Mouse (Mus musculus): Measurements from ENCODE around the gene Mast3. TPM values are rescaled to one million over a fixed set of nuclear protein-coding genes. Genes with fewer than 3 reads are reported as not detected.

Gene Mast3
- polyA plus RNA-seq, 1 experiment = 71.9 TPM

- H3K27me3 ChIP-seq (ENCODE audit: control insufficient read depth, insufficient read depth, low read length) = 0 out of 2 replicates have a peak, but pooled peaks cover 5% of the 10 kb centered on the region
- 81% methylated on average over 25 of the region's 25 CpGs for WGBS
- no peak overlapping the region for H3K4me3 ChIP-seq (ENCODE audit: low read depth, low read length)
- no peak overlapping the region for H3K27ac ChIP-seq (ENCODE audit: insufficient read depth, low read depth, low read length)
- no peaks in the 10 kb centered on the region for H3K36me3 ChIP-seq (ENCODE audit: control insufficient read depth, insufficient read depth, low read length)
- peaks cover 11% of the 10 kb centered on the region for H3K4me1 ChIP-seq (ENCODE audit: control insufficient read depth, insufficient read depth, insufficient read length, low read length)
- no peak for TF ChIP-seq POLR2A (IDR thresholded peaks at IDR 0.05; ENCODE audit: low read depth, low read length)
- TF ChIP-seq CTCF (IDR thresholded peaks at IDR 0.05; ENCODE audit: extremely low read depth, insufficient read length, insufficient replicate concordance, low read depth, low read length) = no peak
These were observed 37.6 kb upstream of the Mast3 start for GRCm38 (mm10) chr8:70842484-70842883.

DNA sequence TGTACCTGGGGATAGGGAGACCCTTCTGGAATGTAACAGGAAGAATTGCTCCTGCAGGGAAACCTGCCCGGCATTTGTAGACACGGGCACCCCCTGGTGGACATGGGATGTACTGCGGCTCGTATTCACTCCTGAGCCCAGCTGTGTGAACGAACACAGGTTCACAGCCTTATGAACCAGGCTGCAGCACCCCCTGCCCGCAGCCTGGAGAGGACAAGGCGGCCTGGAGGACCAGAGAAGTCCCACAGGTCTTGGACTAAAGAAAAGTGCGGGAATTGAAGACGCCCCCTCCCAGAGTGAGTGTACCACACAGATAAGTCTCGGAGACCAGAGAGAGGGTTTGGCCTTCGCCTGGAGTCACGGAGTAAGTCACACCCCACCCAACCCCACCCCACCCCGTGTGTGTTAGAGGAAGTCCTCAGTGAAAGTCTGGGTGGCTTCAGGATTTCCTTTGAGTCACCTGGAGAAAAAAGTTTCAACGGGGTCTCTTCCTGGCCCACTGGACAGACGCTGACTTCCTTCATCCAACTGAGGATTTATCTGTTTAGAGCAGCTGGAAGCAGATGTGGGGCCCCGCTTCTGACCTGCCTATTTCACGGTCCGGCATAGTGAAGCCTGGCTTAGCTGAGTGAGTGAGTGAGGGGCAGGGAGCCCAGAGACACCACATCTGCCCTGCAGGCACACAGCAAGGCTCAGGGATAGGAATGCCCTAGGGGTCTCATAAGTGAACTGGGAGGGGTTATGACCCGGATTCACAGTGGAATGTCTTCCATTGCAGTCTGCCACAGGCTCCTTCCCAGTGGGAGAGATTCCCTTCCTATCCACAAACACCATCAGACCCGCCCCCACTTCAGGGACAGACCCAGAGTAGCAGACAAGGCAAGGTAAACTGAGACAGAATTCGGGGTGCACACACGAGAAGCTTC lies 36.6 kb upstream of the Mast3 start:
- Histone ChIP-seq H3K27me3 (ENCODE audit: control insufficient read depth, insufficient read depth, low read length) (no peaks in the 10 kb centered on the region), H3K4me1 (ENCODE audit: control insufficient read depth, insufficient read depth, insufficient read length, low read length) (peaks cover 11% of the 10 kb centered on the region), H3K4me3 (ENCODE audit: low read depth, low read length) (no peak overlapping the region), H3K27ac (ENCODE audit: insufficient read depth, low read depth, low read length) (peak overlapping the region; percentile 93; the same call in 1 of the 2 replicates), H3K36me3 (ENCODE audit: control insufficient read depth, insufficient read depth, low read length) (no peaks in the 10 kb centered on the region; the same call in 1 of the 2 replicates)
- WGBS = 29% methylated on average over 22 of the region's 22 CpGs
- TF ChIP-seq POLR2A (IDR thresholded peaks at IDR 0.05; ENCODE audit: low read depth, low read length) (no peak), CTCF (IDR thresholded peaks at IDR 0.05; ENCODE audit: extremely low read depth, insufficient read length, insufficient replicate concordance, low read depth, low read length) (peak; percentile 97)

- TF ChIP-seq CTCF (IDR thresholded peaks at IDR 0.05; ENCODE audit: extremely low read depth, insufficient read length, insufficient replicate concordance, low read depth, low read length) (no peak), POLR2A (IDR thresholded peaks at IDR 0.05; ENCODE audit: low read depth, low read length) (no peak)
- Histone ChIP-seq H3K36me3 (ENCODE audit: control insufficient read depth, insufficient read depth, low read length) (peaks cover 4% of the 10 kb centered on the region; the same call in 1 of the 2 replicates), H3K4me1 (ENCODE audit: control insufficient read depth, insufficient read depth, insufficient read length, low read length) (peaks cover 11% of the 10 kb centered on the region), H3K4me3 (ENCODE audit: low read depth, low read length) (no peak overlapping the region), H3K27ac (ENCODE audit: insufficient read depth, low read depth, low read length) (peak overlapping the region; percentile 93), H3K27me3 (ENCODE audit: control insufficient read depth, insufficient read depth, low read length) (no peaks in the 10 kb centered on the region)
- WGBS = 14% methylated on average over 10 of the region's 10 CpGs
These were observed 35.7 kb upstream of the Mast3 start for GRCm38 (mm10) chr8:70840590-70840989.

DNA sequence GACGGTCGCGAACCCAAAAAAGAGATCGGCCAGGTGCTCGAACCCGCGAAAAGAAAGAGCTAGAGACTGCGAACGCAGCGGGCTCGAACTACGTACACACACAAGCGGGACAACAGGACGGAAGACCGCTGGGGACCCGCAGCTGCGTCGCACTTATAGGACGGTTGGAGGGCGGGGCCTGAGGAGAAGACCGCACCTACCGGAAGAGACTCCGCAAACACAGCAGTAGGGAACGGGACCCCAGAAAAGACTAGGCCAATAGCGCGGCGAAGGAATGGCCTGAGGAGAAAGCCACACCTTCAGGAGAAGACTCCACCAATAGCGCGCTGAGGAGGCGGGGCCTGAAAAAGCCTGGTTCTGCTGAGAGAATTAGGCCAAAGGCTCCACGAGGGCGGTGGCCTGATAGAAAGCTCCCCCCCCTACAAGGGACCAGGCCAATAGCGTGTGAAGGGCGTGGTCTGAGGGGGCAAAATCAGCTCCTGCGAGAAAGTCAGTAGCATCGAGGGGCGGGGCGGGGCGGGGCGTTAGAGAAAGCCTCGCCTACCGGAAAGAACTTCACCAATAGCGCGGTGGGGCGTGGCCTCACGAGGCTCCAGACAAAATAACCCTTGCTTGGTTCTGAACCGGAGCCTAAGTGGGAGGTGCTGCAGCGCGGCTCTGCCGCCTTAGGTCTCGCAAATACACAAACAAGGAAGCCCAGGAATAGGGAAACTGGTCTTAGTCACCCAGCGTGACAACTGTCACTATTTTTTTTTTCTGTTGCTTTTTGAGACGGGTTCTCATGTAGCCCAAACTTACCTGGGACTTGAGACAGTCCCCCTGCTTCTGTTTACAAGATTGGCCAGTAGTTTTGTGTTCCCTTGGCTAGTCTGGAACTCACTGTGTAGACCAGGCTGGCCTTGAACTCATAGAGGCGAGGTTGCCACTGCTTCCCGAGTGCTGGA lies 34.8 kb upstream of the Mast3 start, which contains the start of gene Arrdc2:
Arrdc2 (minus strand) TSS at position 313 of the 944 bp plus-strand sequence.
- 1% methylated on average over 55 of the region's 55 CpGs for WGBS
- peaks cover 11% of the 10 kb centered on the region for H3K4me1 ChIP-seq (ENCODE audit: control insufficient read depth, insufficient read depth, insufficient read length, low read length)
- H3K27ac ChIP-seq (ENCODE audit: insufficient read depth, low read depth, low read length) = peak within 1 kb of the TSS; percentile 93
- H3K27me3 ChIP-seq (ENCODE audit: control insufficient read depth, insufficient read depth, low read length) = no peaks in the 10 kb centered on the region
- H3K36me3 ChIP-seq (ENCODE audit: control insufficient read depth, insufficient read depth, low read length) = peaks cover 9% of the 10 kb centered on the region; the same call in 1 of the 2 replicates
- H3K4me3 ChIP-seq (ENCODE audit: low read depth, low read length) = peak within 1 kb of the TSS; percentile 72
- TF ChIP-seq POLR2A (IDR thresholded peaks at IDR 0.05; ENCODE audit: low read depth, low read length) = peak; percentile 99
- no peak for TF ChIP-seq CTCF (IDR thresholded peaks at IDR 0.05; ENCODE audit: extremely low read depth, insufficient read length, insufficient replicate concordance, low read depth, low read length)

DNA sequence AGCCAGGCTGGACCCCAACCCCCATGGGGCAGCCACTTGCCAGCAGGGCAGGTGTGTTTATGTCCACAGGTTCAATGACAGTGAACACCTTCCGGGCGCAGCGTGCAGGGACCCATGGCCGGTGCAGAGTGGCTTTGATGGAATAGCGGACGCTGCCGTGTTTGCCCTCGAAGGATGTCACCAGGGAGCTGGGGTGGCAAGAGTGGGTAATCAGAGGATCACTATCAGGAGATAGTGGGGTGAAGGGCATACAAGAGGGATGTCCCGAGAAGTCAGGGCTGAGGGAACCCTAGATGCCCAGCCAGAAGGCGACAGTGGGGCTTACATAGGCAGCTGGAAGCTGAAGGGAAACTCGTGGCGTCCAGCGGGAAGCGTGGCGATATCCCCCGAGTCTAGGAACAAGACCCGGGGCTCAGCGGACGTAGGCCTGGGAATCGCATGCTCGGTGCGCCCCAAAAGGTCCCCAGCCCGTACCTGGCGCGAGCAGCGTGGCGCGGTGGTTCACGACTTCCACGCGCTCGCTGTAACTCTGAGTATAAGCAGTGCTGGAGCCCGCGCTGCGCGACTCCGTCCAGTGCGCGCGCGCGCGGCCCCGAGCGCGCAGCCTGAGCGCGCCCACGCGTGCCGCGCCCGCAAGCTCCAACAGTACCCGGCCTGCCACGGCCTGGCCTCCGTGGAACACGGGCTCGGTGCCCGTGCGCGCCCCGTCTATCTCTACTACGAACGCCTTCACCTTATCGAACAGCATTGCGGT lies 34.0 kb upstream of the Mast3 start:
- H3K4me1 ChIP-seq (ENCODE audit: control insufficient read depth, insufficient read depth, insufficient read length, low read length) = peaks cover 11% of the 10 kb centered on the region
- peaks cover 9% of the 10 kb centered on the region; the same call in 1 of the 2 replicates for H3K36me3 ChIP-seq (ENCODE audit: control insufficient read depth, insufficient read depth, low read length)
- WGBS = 1% methylated on average over 66 of the region's 66 CpGs
- H3K27ac ChIP-seq (ENCODE audit: insufficient read depth, low read depth, low read length) = peak overlapping the region; percentile 87
- no peaks in the 10 kb centered on the region for H3K27me3 ChIP-seq (ENCODE audit: control insufficient read depth, insufficient read depth, low read length)
- TF ChIP-seq CTCF (IDR thresholded peaks at IDR 0.05; ENCODE audit: extremely low read depth, insufficient read length, insufficient replicate concordance, low read depth, low read length) = no peak
- TF ChIP-seq POLR2A (IDR thresholded peaks at IDR 0.05; ENCODE audit: low read depth, low read length) = no peak
- H3K4me3 ChIP-seq (ENCODE audit: low read depth, low read length) = peak overlapping the region; percentile 72

DNA sequence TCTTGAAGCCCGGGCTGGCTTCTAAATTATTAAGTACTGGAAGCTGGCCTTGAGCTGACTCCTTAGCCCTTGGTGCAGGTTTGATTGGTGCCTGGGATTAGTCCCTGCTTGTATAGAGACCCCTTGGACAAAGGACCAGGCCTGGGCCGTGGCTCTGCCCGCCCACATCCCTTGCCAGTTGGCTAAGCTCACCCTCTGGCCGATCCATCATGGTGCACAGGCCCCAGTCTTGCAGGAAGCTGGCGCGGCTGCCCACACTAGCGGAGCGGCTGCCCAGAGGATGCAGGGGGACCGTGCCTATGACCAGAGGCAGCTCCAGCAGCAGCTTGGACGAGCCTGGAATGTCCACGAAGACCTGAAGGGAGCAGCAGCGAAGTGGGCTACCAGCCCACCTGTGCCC lies 31.8 kb upstream of the Mast3 start:
- no peak overlapping the region for H3K27ac ChIP-seq (ENCODE audit: insufficient read depth, low read depth, low read length)
- no peak overlapping the region for H3K4me3 ChIP-seq (ENCODE audit: low read depth, low read length)
- H3K4me1 ChIP-seq (ENCODE audit: control insufficient read depth, insufficient read depth, insufficient read length, low read length) = peaks cover 17% of the 10 kb centered on the region
- TF ChIP-seq POLR2A (IDR thresholded peaks at IDR 0.05; ENCODE audit: low read depth, low read length) = no peak
- TF ChIP-seq CTCF (IDR thresholded peaks at IDR 0.05; ENCODE audit: extremely low read depth, insufficient read length, insufficient replicate concordance, low read depth, low read length) = no peak
- 90% methylated on average over 12 of the region's 12 CpGs for WGBS
- H3K27me3 ChIP-seq (ENCODE audit: control insufficient read depth, insufficient read depth, low read length) = no peaks in the 10 kb centered on the region
- H3K36me3 ChIP-seq (ENCODE audit: control insufficient read depth, insufficient read depth, low read length) = peaks cover 9% of the 10 kb centered on the region; the same call in 1 of the 2 replicates

Data from small intestine, adult 2 months (tissue).